Mouse (Mus musculus): ENCODE data around the gene Zcchc18. TPM values are rescaled to one million over a fixed set of nuclear protein-coding genes. Genes with fewer than 3 reads are reported as not detected.

The Zcchc18 gene
- polyA plus RNA-seq, 1 experiment = not detected

- Histone ChIP-seq H3K9me3 (no peaks in the 10 kb centered on the region), H3K4me1 (peaks cover 12% of the 10 kb centered on the region; the same call in 1 of the 2 replicates), H3K27me3 (replicated peaks) (peaks cover 2% of the 10 kb centered on the region), H3K36me3 (replicated peaks; ENCODE audit: low read length) (no peaks in the 10 kb centered on the region), H3K4me3 (replicated peaks) (peak within 1 kb of the TSS; percentile 94)
- TF ChIP-seq FLI1 (IDR thresholded peaks at IDR 0.05; ENCODE audit: low read length) (no peak), GATA1 (IDR thresholded peaks at IDR 0.05; ENCODE audit: borderline replicate concordance, low read length) (no peak)
Measured at GRCm38 (mm10) chrX:137038000-137038483, 45.1 kb downstream of the Zcchc18 start, which contains the start of gene Slc25a53. Gene Slc25a53 (minus strand): TSS chrX:137038302.

- peak overlapping the region; percentile 94 for H3K4me3 ChIP-seq (replicated peaks)
- H3K27me3 ChIP-seq (replicated peaks) = peaks cover 2% of the 10 kb centered on the region
- no peaks in the 10 kb centered on the region for H3K36me3 ChIP-seq (replicated peaks; ENCODE audit: low read length)
- H3K9me3 ChIP-seq = no peaks in the 10 kb centered on the region
- peaks cover 12% of the 10 kb centered on the region; the same call in 1 of the 2 replicates for H3K4me1 ChIP-seq
- TF ChIP-seq FLI1 (IDR thresholded peaks at IDR 0.05; ENCODE audit: low read length) (no peak), GATA1 (IDR thresholded peaks at IDR 0.05; ENCODE audit: borderline replicate concordance, low read length) (no peak)
Measured at GRCm38 (mm10) chrX:137038502-137038901, 45.5 kb downstream of the Zcchc18 start.

Other genes with a start within 250 kb of the Zcchc18 start
- 77.8 and 360 TPM in 2 replicates for gene Morf4l2, start 249.5 kb upstream of the Zcchc18 start, polyA plus RNA-seq (2012; ENCODE audit: insufficient read depth, low replicate concordance)
- not detected in 2 replicates for gene Glra4, start 213.0 kb upstream of the Zcchc18 start, polyA plus RNA-seq (2012; ENCODE audit: insufficient read depth, low replicate concordance)
- gene Plp1, start 170.5 kb upstream of the Zcchc18 start, polyA plus RNA-seq (2012; ENCODE audit: insufficient read depth, low replicate concordance) = 0.29 TPM in 1 of 2 replicates, not detected in the other
- gene Rab9b, start 124.4 kb upstream of the Zcchc18 start, polyA plus RNA-seq (2012; ENCODE audit: insufficient read depth, low replicate concordance) = not detected in 2 replicates
- gene H2bfm, start 65.8 kb upstream of the Zcchc18 start, polyA plus RNA-seq (2012; ENCODE audit: insufficient read depth, low replicate concordance) = not detected in 2 replicates
- gene Tmsb15b2, start 17.7 kb upstream of the Zcchc18 start, polyA plus RNA-seq (2012; ENCODE audit: insufficient read depth, low replicate concordance) = not detected in 2 replicates
- not detected in 2 replicates for gene Tmsb15l, start 16.3 kb upstream of the Zcchc18 start, polyA plus RNA-seq (2012; ENCODE audit: insufficient read depth, low replicate concordance)
- not detected in 2 replicates for gene Tmsb15b1, start 16.3 kb upstream of the Zcchc18 start, polyA plus RNA-seq (2012; ENCODE audit: insufficient read depth, low replicate concordance)
- gene Slc25a53, start 45.1 kb downstream of the Zcchc18 start, polyA plus RNA-seq (2012; ENCODE audit: insufficient read depth, low replicate concordance) = 0.08 TPM in 1 of 2 replicates, not detected in the other
- 0.18 TPM in 1 of 2 replicates, not detected in the other for gene Fam199x, start 56.4 kb downstream of the Zcchc18 start, polyA plus RNA-seq (2012; ENCODE audit: insufficient read depth, low replicate concordance)
- 0.36 TPM in 1 of 2 replicates, not detected in the other for gene Esx1, start 128.9 kb downstream of the Zcchc18 start, polyA plus RNA-seq (2012; ENCODE audit: insufficient read depth, low replicate concordance)

Data from megakaryocyte, embryonic 14.5 days (primary cell).